32 mouse cellular contexts compared by ENCODE assay signal in genomic region chr2:135796684-135797083, GRCm38 (mm10).
DNase-seq lines count a peak whose midpoint lies in the region; ATAC-seq and TF ChIP-seq lines count a peak whose summit lies in the region.
"Had no signal": no experiment of that assay in that cellular context is flagged by ENCODE, and none has a peak within 500 bp of the region (broad histone marks: within the 10 kb centered on the region; RNA-seq: fewer than 3 reads in every experiment).

No protein-coding gene starts in this region.

- 89% methylated on average over 5 of the region's 5 CpGs for WGBS in cerebellum, adult 2 months

- peak overlapping the region; percentile 46; the same call in 1 of the 2 replicates for H3K27ac ChIP-seq in cerebellum, adult 2 months (ENCODE audit: insufficient read depth, low read length)
- H3K27ac ChIP-seq: forebrain, embryonic 12.5 days; limb, embryonic 12.5 days; liver, embryonic 15.5 days had no signal

- TF ChIP-seq POLR2A in cerebellum, adult 2 months (IDR thresholded peaks at IDR 0.05; ENCODE audit: borderline replicate concordance, insufficient read depth, low read length): no peak

- H3K4me1 ChIP-seq in cerebellum, adult 2 months (ENCODE audit: control insufficient read depth, insufficient read depth, low read length): peaks cover 23% of the 10 kb centered on the region
- H3K4me1 ChIP-seq: liver, embryonic 15.5 days had no signal

- ATAC-seq in granulocyte monocyte progenitor cell, adult 5-6 weeks (replicated peaks; ENCODE audit: poor library complexity, severe bottlenecking): peak; percentile 83
- ATAC-seq in megakaryocyte-erythroid progenitor cell, adult 5-6 weeks (replicated peaks; ENCODE audit: low FRiP score, low TSS enrichment, poor library complexity, severe bottlenecking): peak; percentile 62
- ATAC-seq: forebrain, postnatal 0 days; hindbrain, embryonic 16.5 days; midbrain, embryonic 13.5 days had no signal

- H3K27me3 ChIP-seq in cerebellum, adult 2 months (ENCODE audit: control insufficient read depth, insufficient read depth, low read length): no peaks in the 10 kb centered on the region
- H3K27me3 ChIP-seq: embryonic facial prominence, embryonic 15.5 days; forebrain, embryonic 12.5 days; heart, embryonic 12.5 days; limb, embryonic 12.5 days; liver, embryonic 15.5 days; midbrain, embryonic 13.5 days; neural tube, embryonic 15.5 days had no signal

- no peak overlapping the region for H3K4me3 ChIP-seq in cerebellum, adult 2 months (replicated peaks; ENCODE audit: insufficient read depth, low read depth, low read length)
- H3K4me3 ChIP-seq: embryonic facial prominence, embryonic 10.5 days; embryonic facial prominence, embryonic 15.5 days; forebrain, embryonic 12.5 days; heart, embryonic 12.5 days; limb, embryonic 12.5 days; liver, embryonic 15.5 days; midbrain, embryonic 13.5 days; neural tube, embryonic 15.5 days had no signal

- DNase-seq in cerebellum, adult 2 months: no peak
- DNase-seq in cerebellum, adult 11-12 months: no peak
- DNase-seq in 416B (ENCODE audit: low read depth): peak; percentile 2
- no peak for DNase-seq in urinary bladder, postnatal 25 days (ENCODE audit: low spot score)
- DNase-seq in layer of hippocampus, adult 11-12 months (ENCODE audit: low spot score): no peak
- DNase-seq: adrenal gland, postnatal 14 days; cerebellum, adult 18-20 months; cerebellum, postnatal 14 days; forebrain, postnatal 0 days; gastrocnemius, postnatal 10 days; heart, adult 18-20 months; heart, postnatal 4 days; kidney, adult 8-10 months; kidney, postnatal 4 days; layer of hippocampus, postnatal 36 days; lung, embryonic 14.5 days; lung, postnatal 14 days; retina, postnatal 1 day; right cerebral cortex, postnatal 14 days; thymus, adult 18-20 months; thymus, postnatal 36 days had no signal

- no peak for TF ChIP-seq CTCF in cerebellum, adult 2 months (IDR thresholded peaks at IDR 0.05; ENCODE audit: borderline replicate concordance, insufficient read depth, low read depth, low read length)
